Mouse (Mus musculus) lung, embryonic 16.5 days (tissue): ENCODE data around the gene Rhbg. TPM values are rescaled to one million over a fixed set of nuclear protein-coding genes. Genes with fewer than 3 reads are reported as not detected.
"Not testable (repeated sequence)": the region's sequence is repeated elsewhere in the genome, so short reads cannot be mapped to it uniquely, and the experiment has no call there.

Experiments used
- ATAC-seq: fragments of 200-750 bp; cut with Nextera tagmentation; 2 replicates; pipeline ENCODE4 v1.8.0; 2017; ENCODE audit warnings: low read depth, mild to moderate bottlenecking, moderate library complexity
- H3K27ac ChIP-seq: fragments of 300-500 bp; sonication (generic); 2 replicates; pipeline ENCODE4 v1.5.1; 2014; ENCODE audit warnings: mild to moderate bottlenecking, control low read depth, low read length
- H3K27me3 ChIP-seq: fragments of 300-500 bp; sonication (generic); 2 replicates; pipeline ENCODE4 v1.6.1; 2014; ENCODE audit warnings: low read depth, low read length, mixed read lengths; ENCODE audit not compliant: control insufficient read depth, insufficient read depth
- H3K36me3 ChIP-seq: fragments of 300-500 bp; sonication (generic); 2 replicates; pipeline ENCODE4 v1.6.1; 2014; ENCODE audit warnings: low read length; ENCODE audit not compliant: control insufficient read depth, insufficient read depth
- H3K4me1 ChIP-seq: fragments of 300-500 bp; sonication (generic); replicated peaks from 2 replicates; pipeline ENCODE4 v1.6.1; 2014; ENCODE audit warnings: low read length, mixed read lengths; ENCODE audit not compliant: control insufficient read depth, insufficient read depth
- H3K4me2 ChIP-seq: fragments of 300-500 bp; sonication (generic); 2 replicates; pipeline ENCODE4 v1.6.1; 2014; ENCODE audit warnings: low read depth, low read length, control low read depth
- H3K4me3 ChIP-seq: fragments of 300-500 bp; sonication (generic); 2 replicates; pipeline ENCODE4 v1.5.1; 2014; ENCODE audit warnings: mild to moderate bottlenecking, low read length, control low read depth
- H3K9ac ChIP-seq: fragments of 300-500 bp; sonication (generic); 2 replicates; pipeline ENCODE4 v1.6.1; 2014; ENCODE audit warnings: low read length, control low read depth
- H3K9me3 ChIP-seq: fragments of 300-500 bp; sonication (generic); 2 replicates; pipeline ENCODE4 v1.6.1; 2016; ENCODE audit warnings: low read length; ENCODE audit not compliant: control insufficient read depth
- WGBS: fragments of 180-500 bp; shearing (Covaris S2); extraction: QIAGEN DNeasy Blood & Tissue Kit; methylation state at CpG from one replicate; pipeline ENCODE4 v1.1.7; 2014; 5-methylcytosine and 5-hydroxymethylcytosine counted together
- polyA plus RNA-seq: library from polyadenylated mRNA; unstranded; fragments of >200 nt; fragmentation: Nextera tagmentation; extraction: Ambion mirVana; gene quantifications from 2 replicates; pipeline ENCODE4 v1.2.1, GENCODE M21; 2015

Rhbg gene
- polyA plus RNA-seq, 1 experiment from 2014 or later: 0.69 TPM

DNA sequence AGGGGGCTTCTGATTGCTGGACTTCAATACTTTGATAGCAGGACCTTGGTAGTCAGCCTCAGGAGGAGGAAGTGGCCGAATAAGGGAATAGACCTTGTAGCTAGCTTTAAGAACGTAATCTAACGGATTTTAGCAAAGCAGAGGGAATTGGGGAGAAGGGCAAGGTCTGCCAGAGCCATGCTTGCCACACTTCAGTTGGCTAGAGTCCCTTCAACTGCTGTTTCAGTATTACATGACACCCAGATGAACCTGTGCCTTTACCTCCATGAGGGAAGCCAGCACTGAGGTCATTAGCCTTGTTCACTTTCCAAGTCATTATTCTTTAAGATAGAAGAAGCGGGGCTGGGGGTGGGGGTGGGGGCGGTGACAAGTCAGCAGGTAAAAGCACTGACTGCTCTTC, 14.5 kb upstream of the Rhbg start:
- no peak overlapping the region for H3K4me3 ChIP-seq
- no peak overlapping the region for H3K4me2 ChIP-seq
- WGBS: 79% methylated on average over 5 of the region's 5 CpGs
- no peaks in the 10 kb centered on the region for H3K9me3 ChIP-seq
- no peak overlapping the region for H3K9ac ChIP-seq
- no peaks in the 10 kb centered on the region for H3K36me3 ChIP-seq
- no peaks in the 10 kb centered on the region for H3K4me1 ChIP-seq
- no peak for ATAC-seq
- no peaks in the 10 kb centered on the region for H3K27me3 ChIP-seq
- no peak overlapping the region for H3K27ac ChIP-seq

DNA sequence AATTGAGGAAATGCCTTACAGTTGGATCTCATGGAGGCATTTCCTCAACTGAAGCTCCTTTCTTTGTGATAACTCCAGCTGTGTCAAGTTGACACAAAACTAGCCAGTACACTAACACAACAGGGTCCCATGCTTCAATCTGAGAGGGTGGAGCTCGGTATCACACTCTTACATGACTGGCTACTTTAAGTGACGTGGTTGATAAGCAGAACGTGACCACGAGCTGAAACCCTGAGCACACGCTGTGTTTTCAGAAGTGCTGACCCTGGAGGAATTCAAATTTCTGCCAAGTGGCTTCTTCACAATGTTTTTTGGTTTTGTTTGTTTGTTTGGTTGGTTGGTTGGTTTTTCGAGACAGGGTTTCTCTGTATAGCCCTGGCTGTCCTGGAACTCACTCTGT, 13.5 kb upstream of the Rhbg start:
- H3K4me1 ChIP-seq, H3K36me3 ChIP-seq, H3K27me3 ChIP-seq, H3K4me2 ChIP-seq, ATAC-seq, H3K9ac ChIP-seq, H3K4me3 ChIP-seq, H3K27ac ChIP-seq, H3K9me3 ChIP-seq: not testable (repeated sequence)
- 66% methylated on average over 6 of the region's 6 CpGs for WGBS

DNA sequence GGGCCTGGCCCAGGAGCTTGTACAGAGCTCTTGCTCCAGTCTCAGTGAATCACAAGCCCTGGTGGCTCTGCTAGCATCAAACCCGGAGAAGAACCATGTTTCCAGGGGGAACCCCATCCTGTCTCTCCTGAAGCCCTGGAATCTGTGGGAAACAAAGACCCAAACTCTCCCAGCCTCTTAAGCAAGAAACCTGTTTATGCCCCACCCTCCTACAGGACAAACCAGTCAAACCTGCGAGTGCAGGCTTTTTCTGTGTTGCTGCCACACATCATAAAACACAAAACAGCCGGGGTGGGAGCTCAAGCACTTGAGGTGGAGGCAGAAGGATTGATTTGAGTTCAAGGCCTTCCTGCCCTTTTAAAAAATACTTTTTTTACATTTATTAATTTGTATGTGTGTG, 7.8 kb upstream of the Rhbg start:
- Histone ChIP-seq H3K27me3 (no peaks in the 10 kb centered on the region), H3K4me3 (no peak overlapping the region), H3K9ac (no peak overlapping the region), H3K27ac (no peak overlapping the region), H3K9me3 (no peaks in the 10 kb centered on the region), H3K36me3 (no peaks in the 10 kb centered on the region), H3K4me2 (no peak overlapping the region), H3K4me1 (no peaks in the 10 kb centered on the region)
- no peak for ATAC-seq
- 49% methylated on average over 3 of the region's 3 CpGs for whole genome bisulfite sequencing

DNA sequence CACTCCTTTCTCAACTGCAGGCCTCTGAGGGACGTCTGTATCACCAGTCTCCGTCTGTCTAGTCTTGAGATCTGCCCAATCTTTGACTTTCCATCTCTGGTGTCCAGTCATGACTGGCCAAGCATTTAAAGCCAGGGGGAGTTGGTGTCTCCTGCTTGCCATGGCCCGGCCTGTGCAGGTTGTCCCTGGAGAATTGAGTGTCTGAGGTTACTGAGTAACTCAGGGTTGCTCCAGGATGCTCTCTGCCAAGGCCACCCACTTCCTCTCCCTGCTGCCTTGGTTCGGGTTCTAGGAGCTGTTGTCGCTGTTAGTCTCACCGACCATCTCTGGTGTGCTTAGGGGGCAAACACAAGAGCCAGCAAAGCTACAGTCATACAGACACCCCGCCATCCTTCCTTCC, 1.9 kb upstream of the Rhbg start:
- H3K9ac ChIP-seq: no peak overlapping the region
- H3K4me2 ChIP-seq: no peak overlapping the region
- no peaks in the 10 kb centered on the region for H3K9me3 ChIP-seq
- ATAC-seq: no peak
- no peaks in the 10 kb centered on the region for H3K36me3 ChIP-seq
- H3K4me1 ChIP-seq: peaks cover 8% of the 10 kb centered on the region; the same call in 1 of the 2 replicates
- 43% methylated on average over 7 of the region's 7 CpGs for WGBS
- no peak overlapping the region for H3K27ac ChIP-seq
- H3K4me3 ChIP-seq: no peak overlapping the region
- peaks cover 29% of the 10 kb centered on the region for H3K27me3 ChIP-seq

DNA sequence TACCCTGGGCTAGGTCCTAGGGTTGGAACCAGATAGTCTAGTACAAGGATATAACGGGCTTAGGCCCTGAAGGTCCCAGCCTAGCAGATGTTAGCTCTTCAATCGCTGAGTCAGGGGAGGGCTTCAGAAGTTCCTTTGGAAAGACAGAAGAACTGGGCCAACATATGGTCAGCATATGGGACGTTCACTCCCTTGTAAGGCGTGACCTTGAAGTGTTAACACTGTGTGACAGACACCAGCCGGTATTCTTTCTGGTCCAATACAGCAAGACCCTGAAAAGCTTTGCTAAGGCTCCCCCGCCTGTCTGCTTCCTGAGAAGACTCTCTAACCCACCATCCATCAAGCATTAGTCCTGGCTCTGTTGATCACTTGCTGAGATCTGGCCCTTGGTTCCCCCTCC, 1.4 kb upstream of the Rhbg start:
- no peak overlapping the region for H3K27ac ChIP-seq
- H3K4me3 ChIP-seq: no peak overlapping the region
- H3K9me3 ChIP-seq: no peaks in the 10 kb centered on the region
- H3K4me1 ChIP-seq: peaks cover 8% of the 10 kb centered on the region; the same call in 1 of the 2 replicates
- H3K36me3 ChIP-seq: no peaks in the 10 kb centered on the region
- no peak overlapping the region for H3K9ac ChIP-seq
- ATAC-seq: peak; percentile 87
- peaks cover 29% of the 10 kb centered on the region for H3K27me3 ChIP-seq
- WGBS: 34% methylated on average over 6 of the region's 6 CpGs
- no peak overlapping the region for H3K4me2 ChIP-seq

DNA sequence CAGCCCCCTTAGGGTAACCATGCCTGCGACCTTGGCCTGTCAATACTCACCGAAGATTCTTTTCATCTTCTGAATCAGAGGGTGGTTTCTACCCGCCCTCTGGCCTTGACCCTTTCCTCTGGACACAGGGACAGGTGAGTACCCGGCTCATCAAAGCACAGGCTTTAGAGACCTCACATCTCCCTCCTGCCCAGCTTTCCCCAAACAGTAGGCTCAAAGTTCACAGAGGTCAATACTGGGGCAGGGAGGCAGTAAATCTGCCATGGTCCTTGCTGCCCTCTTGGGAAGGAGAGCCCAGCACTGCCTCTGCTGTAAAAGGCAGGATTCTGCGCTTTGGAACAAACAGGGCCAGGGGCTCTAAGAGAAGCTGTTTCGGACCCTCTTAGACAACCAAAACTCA, 1.8 kb downstream of the Rhbg start:
- H3K4me1 ChIP-seq: peaks cover 8% of the 10 kb centered on the region; the same call in 1 of the 2 replicates
- ATAC-seq: no peak
- H3K27me3 ChIP-seq: peaks cover 29% of the 10 kb centered on the region
- no peak overlapping the region for H3K27ac ChIP-seq
- H3K4me2 ChIP-seq: no peak overlapping the region
- no peak overlapping the region for H3K9ac ChIP-seq
- no peaks in the 10 kb centered on the region for H3K36me3 ChIP-seq
- H3K4me3 ChIP-seq: no peak overlapping the region
- no peaks in the 10 kb centered on the region for H3K9me3 ChIP-seq
- WGBS: 56% methylated on average over 6 of the region's 6 CpGs

DNA sequence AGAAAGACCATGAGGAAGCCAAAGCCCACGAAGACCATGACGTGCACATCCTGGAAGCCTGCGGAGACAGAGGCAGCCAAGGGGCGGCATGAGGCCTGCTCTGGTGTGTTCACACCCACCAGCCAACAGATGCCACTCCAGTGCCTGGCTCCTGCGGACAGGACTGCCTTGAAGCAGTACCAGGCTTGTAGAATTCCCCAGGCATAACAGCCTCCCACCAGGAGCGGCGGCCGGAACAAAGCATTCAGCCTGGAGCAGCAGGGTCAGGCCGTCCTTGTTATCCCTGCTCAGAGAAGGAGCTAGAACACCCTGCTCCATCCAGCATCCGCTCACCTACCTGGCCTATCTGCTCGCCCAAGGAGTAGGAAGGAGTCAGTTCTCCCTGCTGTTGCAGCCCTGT, 6.1 kb downstream of the Rhbg start:
- H3K36me3 ChIP-seq: no peaks in the 10 kb centered on the region
- H3K4me3 ChIP-seq: no peak overlapping the region
- no peaks in the 10 kb centered on the region for H3K4me1 ChIP-seq
- H3K27ac ChIP-seq: no peak overlapping the region
- no peak for ATAC-seq
- 78% methylated on average over 11 of the region's 11 CpGs for WGBS
- H3K9ac ChIP-seq: no peak overlapping the region
- H3K9me3 ChIP-seq: no peaks in the 10 kb centered on the region
- H3K4me2 ChIP-seq: no peak overlapping the region
- peaks cover 18% of the 10 kb centered on the region for H3K27me3 ChIP-seq

DNA sequence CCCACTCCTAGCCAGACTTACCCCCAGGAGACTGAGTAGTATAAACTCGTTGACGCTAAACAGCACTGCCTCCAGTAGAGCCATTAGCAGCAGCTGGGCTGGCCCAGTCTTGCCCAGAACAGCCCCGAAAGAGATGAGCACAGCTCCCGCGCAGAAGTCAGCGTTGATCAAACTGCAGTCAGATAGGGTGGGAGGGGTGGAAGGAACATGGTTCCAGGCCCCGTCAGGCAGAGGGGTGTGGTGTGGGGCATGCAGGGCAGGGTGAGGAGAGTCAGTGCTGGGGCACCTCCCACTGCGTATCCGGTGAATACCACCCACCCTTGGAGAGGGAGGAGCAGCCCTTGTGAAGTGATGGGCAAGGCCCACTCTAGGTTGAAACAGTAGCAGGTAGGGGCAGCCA, 6.8 kb downstream of the Rhbg start:
- no peaks in the 10 kb centered on the region for H3K4me1 ChIP-seq
- H3K27me3 ChIP-seq: peaks cover 16% of the 10 kb centered on the region
- 55% methylated on average over 9 of the region's 9 CpGs for WGBS
- no peak overlapping the region for H3K4me2 ChIP-seq
- H3K36me3 ChIP-seq: no peaks in the 10 kb centered on the region
- H3K9ac ChIP-seq: no peak overlapping the region
- no peak overlapping the region for H3K27ac ChIP-seq
- no peak overlapping the region for H3K4me3 ChIP-seq
- no peak for ATAC-seq
- H3K9me3 ChIP-seq: no peaks in the 10 kb centered on the region

DNA sequence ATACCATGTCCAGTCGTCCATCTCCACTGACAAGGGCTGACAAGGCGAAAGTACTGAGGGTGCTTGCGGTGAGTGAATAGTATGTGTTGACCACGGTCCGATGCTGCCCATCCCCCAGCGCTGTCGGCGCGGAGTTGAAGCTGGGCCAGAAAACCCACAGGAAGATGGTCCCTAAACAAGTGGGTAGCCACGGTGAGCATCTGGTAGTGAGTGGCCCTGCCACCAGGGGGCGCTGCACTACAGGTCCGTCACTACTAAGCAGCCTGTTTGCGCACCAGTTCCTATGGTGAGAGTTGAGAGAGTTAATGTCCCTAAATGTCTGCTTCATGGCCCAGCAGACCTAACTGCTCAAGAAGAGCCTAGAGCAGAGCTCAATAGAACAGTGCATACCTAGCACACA, 8.7 kb downstream of the Rhbg start:
- Histone ChIP-seq H3K9ac (no peak overlapping the region), H3K4me2 (no peak overlapping the region), H3K4me3 (no peak overlapping the region), H3K27me3 (peaks cover 30% of the 10 kb centered on the region), H3K36me3 (no peaks in the 10 kb centered on the region), H3K9me3 (no peaks in the 10 kb centered on the region), H3K4me1 (no peaks in the 10 kb centered on the region), H3K27ac (no peak overlapping the region)
- 0 out of 2 replicates have a peak, but pooled peaks have one; percentile 31 for ATAC-seq
- WGBS: 21% methylated on average over 13 of the region's 13 CpGs

DNA sequence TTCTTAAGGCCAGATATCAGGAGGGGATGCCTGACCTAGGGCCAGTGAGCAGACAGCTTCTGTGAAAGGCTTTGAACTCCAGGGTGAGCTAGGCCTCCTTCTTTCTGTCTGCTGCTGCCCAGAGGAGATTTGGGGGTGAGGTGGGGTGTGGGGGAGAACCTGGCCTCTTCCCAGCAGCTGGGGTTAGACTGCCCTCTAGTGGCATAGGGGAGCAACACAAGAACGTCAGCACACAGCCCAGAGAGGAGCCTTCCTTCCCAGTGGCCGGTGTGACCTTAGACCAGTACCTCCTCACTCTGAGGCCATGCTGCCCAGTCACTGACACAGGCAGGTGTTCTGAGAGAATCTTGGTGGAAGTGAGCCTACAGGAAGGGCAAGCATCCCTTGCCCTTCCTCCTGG, 10.4 kb downstream of the Rhbg start:
- Histone ChIP-seq H3K4me2 (no peak overlapping the region), H3K9me3 (no peaks in the 10 kb centered on the region), H3K27ac (no peak overlapping the region), H3K4me3 (no peak overlapping the region), H3K9ac (no peak overlapping the region), H3K36me3 (no peaks in the 10 kb centered on the region), H3K27me3 (peaks cover 47% of the 10 kb centered on the region), H3K4me1 (no peaks in the 10 kb centered on the region)
- no peak for ATAC-seq
- WGBS: 0% methylated on average over 2 of the region's 2 CpGs
